Mouse (Mus musculus) megakaryocyte, embryonic 14.5 days (primary cell): Measurements from ENCODE around the gene Wdr62. TPM values are rescaled to one million over a fixed set of nuclear protein-coding genes. Genes with fewer than 3 reads are reported as not detected.

Source experiments
- H3K27me3 ChIP-seq: replicated peaks from 2 replicates; pipeline ENCODE3; 2012; ENCODE audit warnings: inconsistent platforms
- H3K36me3 ChIP-seq: replicated peaks from 2 replicates; pipeline ENCODE3; 2012; ENCODE audit warnings: low read length, inconsistent platforms, mixed read lengths
- H3K4me1 ChIP-seq: 2 replicates; pipeline ENCODE4 v1.6.1; 2012; ENCODE audit warnings: inconsistent platforms
- H3K4me3 ChIP-seq: replicated peaks from 2 replicates; pipeline ENCODE3; 2012; ENCODE audit warnings: moderate library complexity, mild to moderate bottlenecking, inconsistent platforms
- H3K9me3 ChIP-seq: 2 replicates; pipeline ENCODE4 v1.6.1; 2012; ENCODE audit warnings: inconsistent platforms
- FLI1 ChIP-seq: IDR thresholded peaks from 2 replicates; pipeline ENCODE4 v1.6.1; 2012; ENCODE audit warnings: low read length, inconsistent platforms, mixed read lengths
- GATA1 ChIP-seq: IDR thresholded peaks from 3 replicates; pipeline ENCODE4 v1.6.1; 2012; ENCODE audit warnings: mixed read lengths, low read length, inconsistent platforms, borderline replicate concordance
- polyA plus RNA-seq: library from polyadenylated mRNA; stranded (reverse); fragments of >175 nt; gene quantifications from 2 replicates; pipeline ENCODE4 v1.2.3, GENCODE M21; 2012; ENCODE audit warnings: low replicate concordance; ENCODE audit not compliant: insufficient read depth

The Wdr62 gene
- polyA plus RNA-seq, 1 experiment = 35.7 TPM

DNA sequence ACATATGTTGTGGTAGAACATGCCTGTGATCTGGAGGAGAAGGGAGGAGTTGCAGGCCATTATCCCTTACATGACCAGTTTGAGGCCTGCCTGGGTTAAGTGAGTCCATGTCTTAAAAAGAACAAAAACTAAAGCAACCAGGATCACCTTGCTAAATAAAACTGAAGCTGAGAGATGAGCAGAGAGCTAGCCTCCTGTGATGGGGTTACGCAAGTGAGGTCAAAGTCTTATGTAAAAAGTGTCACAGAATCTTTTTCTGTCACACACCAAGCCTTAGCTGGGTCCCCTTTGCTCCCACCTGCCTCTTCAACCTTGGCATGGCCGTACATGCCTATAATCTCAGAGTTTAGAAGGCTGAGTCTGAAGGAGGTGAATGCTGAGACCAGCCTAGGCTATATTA lies 40.7 kb upstream of the Wdr62 start:
- Histone ChIP-seq H3K4me3 (peak overlapping the region; percentile 98), H3K4me1 (peaks cover 46% of the 10 kb centered on the region), H3K36me3 (peaks cover 6% of the 10 kb centered on the region), H3K9me3 (peaks cover 6% of the 10 kb centered on the region), H3K27me3 (no peaks in the 10 kb centered on the region)
- TF ChIP-seq GATA1 = no peak
- TF ChIP-seq FLI1 = no peak

DNA sequence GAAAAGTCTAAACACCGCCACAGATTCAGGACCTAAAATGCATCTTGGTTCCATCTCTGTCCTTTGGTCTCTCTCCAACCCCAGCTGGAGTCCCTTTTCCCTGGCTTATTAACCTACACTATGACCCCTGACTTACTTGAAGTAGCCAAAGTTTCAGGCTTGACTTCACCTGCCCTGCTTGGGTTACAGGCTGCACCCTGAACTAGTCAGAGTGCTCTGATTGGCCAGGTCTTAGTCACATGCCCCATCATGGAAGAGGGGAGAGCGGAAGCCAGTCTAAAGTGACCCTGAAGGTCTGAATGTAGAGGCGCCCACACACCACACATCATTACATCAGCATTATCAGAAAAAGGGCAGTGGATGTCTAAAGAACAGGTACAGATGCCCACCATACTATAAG lies 37.9 kb upstream of the Wdr62 start:
- Histone ChIP-seq H3K9me3 (no peaks in the 10 kb centered on the region), H3K4me1 (peaks cover 56% of the 10 kb centered on the region), H3K36me3 (peaks cover 14% of the 10 kb centered on the region), H3K4me3 (no peak overlapping the region), H3K27me3 (no peaks in the 10 kb centered on the region)
- TF ChIP-seq FLI1 (no peak), GATA1 (no peak)

DNA sequence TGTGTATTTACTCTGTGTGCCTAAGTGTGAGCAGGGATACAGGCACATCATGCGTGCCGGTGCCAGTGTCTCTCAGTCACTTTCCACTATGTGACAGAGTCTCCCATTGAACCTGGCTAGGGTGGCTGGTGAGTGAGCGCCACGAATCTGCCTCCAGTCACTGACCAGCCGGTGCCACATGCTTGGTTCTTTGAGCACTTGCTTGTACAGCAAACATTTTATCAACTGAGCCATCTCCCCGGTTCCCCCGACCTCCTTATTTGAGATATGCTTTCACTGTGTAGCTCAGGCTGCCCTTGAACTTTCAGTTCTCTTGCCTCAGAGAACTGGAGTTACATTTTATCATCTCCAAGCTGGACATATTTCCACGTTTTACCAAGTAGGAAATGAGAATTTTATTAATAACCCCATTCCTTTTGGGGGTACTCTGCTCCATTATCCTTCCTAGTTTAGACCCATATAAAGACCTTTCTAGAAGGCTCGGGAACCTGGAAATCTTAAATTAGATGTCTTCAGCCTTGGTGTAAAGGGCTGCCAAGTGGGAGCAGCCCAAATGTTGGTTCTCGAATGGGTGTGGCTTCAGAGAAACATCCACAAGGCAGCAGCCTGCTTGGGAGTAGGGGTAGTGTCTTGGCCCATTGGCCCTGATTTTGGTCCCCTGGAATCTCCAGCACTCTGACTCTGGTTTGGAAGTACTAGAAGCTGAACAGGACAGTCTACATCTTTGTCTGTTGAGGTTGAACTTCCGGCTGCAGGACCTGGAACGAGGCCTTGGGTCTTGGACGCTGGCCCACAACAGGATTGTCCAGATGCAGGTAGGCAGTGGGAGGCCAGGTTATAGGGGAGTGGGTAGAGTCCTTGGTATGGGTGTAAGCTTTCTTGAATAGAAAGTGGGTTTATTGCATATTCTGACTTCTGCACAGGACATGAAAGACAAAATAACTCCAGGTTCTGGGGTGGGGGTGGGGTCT lies 35.6 kb upstream of the Wdr62 start:
- Histone ChIP-seq H3K27me3 (no peaks in the 10 kb centered on the region), H3K4me3 (no peak overlapping the region), H3K36me3 (peaks cover 37% of the 10 kb centered on the region), H3K4me1 (peaks cover 39% of the 10 kb centered on the region), H3K9me3 (no peaks in the 10 kb centered on the region)
- TF ChIP-seq GATA1 (no peak), FLI1 (no peak)

DNA sequence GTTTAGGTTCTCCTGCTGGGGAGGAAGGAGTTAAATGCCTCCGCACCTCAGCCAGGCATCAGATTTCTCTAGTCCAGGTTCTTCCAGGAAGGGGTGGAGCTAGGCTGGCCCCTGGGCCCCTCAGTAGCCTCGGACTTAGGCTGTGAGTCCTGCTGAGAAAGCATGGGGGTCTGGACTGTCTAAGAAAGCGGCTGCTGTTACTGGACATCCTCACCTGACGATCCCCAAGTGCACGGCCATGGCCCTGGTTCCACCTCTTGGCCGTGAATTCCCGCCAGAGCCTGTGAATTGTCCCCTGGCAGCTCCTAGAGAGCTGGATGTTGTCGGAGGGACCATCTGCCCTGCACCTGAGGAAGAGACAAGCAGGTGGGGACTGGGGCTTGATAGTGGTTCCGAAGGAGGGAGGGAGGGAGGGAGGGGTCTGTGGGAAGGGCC lies 34.5 kb upstream of the Wdr62 start, which contains the start of gene Syne4:
Gene Syne4 (plus strand): TSS at position 87 of the 435 bp plus-strand sequence.
- peaks cover 34% of the 10 kb centered on the region for H3K4me1 ChIP-seq
- TF ChIP-seq FLI1 (no peak), GATA1 (no peak)
- peaks cover 43% of the 10 kb centered on the region for H3K36me3 ChIP-seq
- H3K4me3 ChIP-seq = no peak within 1 kb of the TSS
- H3K9me3 ChIP-seq = no peaks in the 10 kb centered on the region
- H3K27me3 ChIP-seq = no peaks in the 10 kb centered on the region

DNA sequence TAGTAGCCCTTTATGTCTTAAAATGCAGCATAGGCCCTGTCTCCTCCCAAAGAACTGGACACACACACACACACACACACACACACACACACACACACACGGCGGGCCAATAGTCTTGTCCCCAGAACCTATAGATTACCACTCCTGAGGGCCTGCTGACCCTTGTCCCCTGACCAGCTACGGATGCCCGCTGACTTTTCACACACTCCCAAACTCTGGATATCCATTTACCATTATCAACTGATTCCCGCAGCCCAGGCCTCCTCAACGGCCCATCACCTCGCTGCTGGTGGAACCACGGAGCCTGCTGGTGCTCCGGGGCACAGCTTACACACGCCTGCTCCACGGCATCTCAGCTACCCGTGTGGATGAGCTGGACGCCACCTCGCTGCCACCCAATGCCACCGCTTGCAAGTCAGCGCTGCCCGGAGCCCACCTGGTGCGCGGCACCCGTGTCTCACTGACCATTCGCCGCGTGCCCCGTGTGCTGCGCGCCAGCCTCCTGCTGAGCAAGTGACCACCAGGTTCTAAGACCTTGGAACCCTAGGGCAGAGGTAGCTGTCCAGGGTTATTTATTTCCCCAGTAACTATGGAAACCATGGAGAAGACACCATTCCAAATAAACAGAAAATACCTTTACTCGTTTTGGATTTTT lies 33.6 kb upstream of the Wdr62 start:
- Histone ChIP-seq H3K27me3 (no peaks in the 10 kb centered on the region), H3K36me3 (peaks cover 42% of the 10 kb centered on the region), H3K4me3 (no peak overlapping the region), H3K4me1 (peaks cover 40% of the 10 kb centered on the region), H3K9me3 (no peaks in the 10 kb centered on the region)
- TF ChIP-seq GATA1 (no peak), FLI1 (no peak)

DNA sequence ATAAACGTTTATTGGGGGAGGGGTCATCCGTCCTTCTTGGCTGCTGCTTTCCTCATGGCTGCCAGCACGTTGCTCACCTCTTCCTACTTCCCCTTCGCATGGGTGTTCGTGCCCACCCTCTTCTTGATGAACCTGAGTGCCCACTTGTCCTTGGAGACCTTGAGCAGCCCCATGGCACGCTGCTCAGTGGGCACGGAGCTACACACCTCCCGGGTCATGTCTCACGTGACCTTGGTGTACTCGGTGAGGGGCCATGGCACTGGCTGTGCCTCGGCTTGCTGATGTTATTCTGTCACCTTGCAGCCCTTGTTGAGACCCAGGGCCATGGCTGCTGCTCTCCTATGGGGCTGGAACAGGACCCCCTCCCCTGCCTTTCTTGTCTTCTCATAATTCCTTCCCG lies 29.9 kb upstream of the Wdr62 start:
- H3K9me3 ChIP-seq = no peaks in the 10 kb centered on the region
- no peaks in the 10 kb centered on the region for H3K27me3 ChIP-seq
- H3K4me1 ChIP-seq = peaks cover 39% of the 10 kb centered on the region
- no peak for TF ChIP-seq GATA1
- no peak for TF ChIP-seq FLI1
- peaks cover 40% of the 10 kb centered on the region for H3K36me3 ChIP-seq
- peak overlapping the region; percentile 46 for H3K4me3 ChIP-seq

DNA sequence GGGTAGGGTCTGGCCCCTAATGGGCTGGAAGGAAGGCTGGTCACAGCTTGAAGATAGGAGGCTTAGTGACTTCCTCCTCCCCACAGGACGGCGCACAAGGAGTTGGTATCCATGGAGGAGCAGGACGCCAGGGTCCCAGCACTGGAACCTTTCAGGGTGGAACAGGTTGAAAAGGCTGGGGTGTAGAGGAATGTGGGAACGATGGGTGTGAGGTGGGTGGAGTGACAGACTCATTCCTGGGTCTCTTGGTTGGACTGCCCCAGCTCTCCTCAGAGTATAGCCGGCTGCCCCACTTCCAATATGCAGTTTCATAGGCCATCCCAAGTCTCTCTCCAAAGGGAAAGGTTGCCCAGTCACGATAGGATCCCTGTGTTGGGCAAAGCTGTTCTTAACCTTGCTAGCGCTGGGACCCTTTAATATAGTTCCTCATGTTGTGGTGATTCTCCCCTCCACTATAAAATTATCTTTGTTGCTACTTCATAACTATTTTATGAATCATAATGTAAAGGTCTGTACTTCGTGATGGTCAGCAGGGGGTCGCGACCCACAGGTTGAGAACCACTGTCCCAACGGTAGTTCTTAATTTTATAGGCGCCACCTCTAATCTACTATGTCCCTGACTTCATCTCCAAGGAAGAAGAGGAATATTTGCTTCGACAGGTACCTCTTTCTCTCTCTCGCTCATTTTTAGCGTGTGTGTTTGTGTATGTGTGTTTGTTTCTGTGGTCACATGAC lies 29.3 kb upstream of the Wdr62 start:
- Histone ChIP-seq H3K9me3 (no peaks in the 10 kb centered on the region), H3K36me3 (peaks cover 40% of the 10 kb centered on the region), H3K4me3 (peak overlapping the region; percentile 93), H3K4me1 (peaks cover 34% of the 10 kb centered on the region), H3K27me3 (no peaks in the 10 kb centered on the region)
- TF ChIP-seq FLI1 = no peak
- no peak for TF ChIP-seq GATA1

DNA sequence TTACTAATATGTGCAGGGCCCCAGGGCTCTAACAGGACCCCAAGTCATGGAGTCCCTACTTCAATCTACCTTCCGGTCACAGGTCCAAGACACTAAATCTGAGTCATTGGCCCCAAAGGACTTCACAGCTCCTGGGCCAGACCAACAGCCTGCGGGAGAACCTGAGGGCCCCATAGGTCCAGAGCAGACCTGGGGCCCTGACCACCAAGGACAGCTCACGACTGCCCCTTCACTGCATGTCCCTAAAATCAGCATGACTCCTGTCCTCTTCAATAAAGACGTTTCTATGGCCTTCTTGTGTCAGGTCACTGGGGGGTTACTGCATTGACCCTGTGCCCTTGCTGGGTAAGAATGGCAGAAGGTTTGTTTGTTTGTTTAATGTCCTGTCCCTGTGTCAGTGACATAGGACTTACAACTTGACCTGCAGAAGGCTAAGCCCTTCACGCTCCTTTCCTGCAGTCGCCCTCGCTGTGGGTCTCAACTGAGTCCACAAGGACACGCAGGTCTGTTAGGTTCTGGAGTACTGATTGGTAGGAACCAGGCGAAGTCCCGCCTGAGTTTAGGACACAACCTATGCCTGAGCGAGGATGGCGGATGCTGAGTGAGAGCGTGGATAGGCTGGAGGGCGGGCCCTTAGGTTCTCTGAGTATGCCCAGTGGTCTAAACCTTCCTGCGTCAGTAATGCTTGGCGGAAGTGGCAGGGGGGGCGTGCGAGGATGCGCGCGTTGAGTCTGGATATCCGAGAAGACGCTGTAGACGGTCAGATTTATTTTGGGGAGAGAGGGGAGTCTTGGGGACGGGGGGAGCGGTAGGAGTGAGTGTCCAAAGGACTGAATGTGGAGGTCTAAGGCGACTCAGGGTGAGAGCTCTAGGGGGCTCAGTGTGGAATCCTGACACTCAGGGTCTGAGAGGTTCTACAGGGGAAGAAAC lies 28.1 kb upstream of the Wdr62 start, which contains the start of gene Alkbh6:
Gene Alkbh6 (plus strand): TSS at position 642 of the 930 bp plus-strand sequence.
- peaks cover 5% of the 10 kb centered on the region for H3K27me3 ChIP-seq
- peaks cover 32% of the 10 kb centered on the region for H3K4me1 ChIP-seq
- TF ChIP-seq GATA1 (no peak), FLI1 (no peak)

More for the DNA sequence above, 28.1 kb upstream of the Wdr62 start, which contains the start of gene Alkbh6:
- H3K9me3 ChIP-seq = no peaks in the 10 kb centered on the region
- peaks cover 34% of the 10 kb centered on the region for H3K36me3 ChIP-seq
- peak within 1 kb of the TSS; percentile 93 for H3K4me3 ChIP-seq
